Mouse (Mus musculus): ENCODE results near the gene T2. TPM values are rescaled to one million over a fixed set of nuclear protein-coding genes. Genes with fewer than 3 reads are reported as not detected.
A peak's percentile ranks its signal among the peaks of the same experiment; 100 is the strongest.

Gene T2
- polyA plus RNA-seq, 1 experiment, result 0.11 TPM

GRCm38 (mm10) chr17:8415533-8415932 lies 59.7 kb downstream of the T2 start:
- TF ChIP-seq POLR2A (IDR thresholded peaks at IDR 0.05; ENCODE audit: low read depth, low read length), result no peak
- TF ChIP-seq CTCF (IDR thresholded peaks at IDR 0.05; ENCODE audit: extremely low read depth, insufficient read length, insufficient replicate concordance, low read depth, low read length), result no peak
- Histone ChIP-seq H3K27me3 (ENCODE audit: control insufficient read depth, insufficient read depth, low read length) (no peaks in the 10 kb centered on the region), H3K4me3 (ENCODE audit: low read depth, low read length) (no peak overlapping the region), H3K27ac (ENCODE audit: insufficient read depth, low read depth, low read length) (no peak overlapping the region), H3K4me1 (ENCODE audit: control insufficient read depth, insufficient read depth, insufficient read length, low read length) (peaks cover 3% of the 10 kb centered on the region; the same call in 1 of the 2 replicates), H3K36me3 (ENCODE audit: control insufficient read depth, insufficient read depth, low read length) (no peaks in the 10 kb centered on the region)
- WGBS, result 58% methylated on average over 8 of the region's 8 CpGs

GRCm38 (mm10) chr17:8416865-8417264 lies 61.1 kb downstream of the T2 start:
- Histone ChIP-seq H3K27me3 (ENCODE audit: control insufficient read depth, insufficient read depth, low read length) (no peaks in the 10 kb centered on the region), H3K36me3 (ENCODE audit: control insufficient read depth, insufficient read depth, low read length) (no peaks in the 10 kb centered on the region), H3K27ac (ENCODE audit: insufficient read depth, low read depth, low read length) (no peak overlapping the region), H3K4me3 (ENCODE audit: low read depth, low read length) (no peak overlapping the region), H3K4me1 (ENCODE audit: control insufficient read depth, insufficient read depth, insufficient read length, low read length) (peaks cover 3% of the 10 kb centered on the region; the same call in 1 of the 2 replicates)
- 78% methylated on average over 8 of the region's 8 CpGs for WGBS
- TF ChIP-seq POLR2A (IDR thresholded peaks at IDR 0.05; ENCODE audit: low read depth, low read length) (no peak), CTCF (IDR thresholded peaks at IDR 0.05; ENCODE audit: extremely low read depth, insufficient read length, insufficient replicate concordance, low read depth, low read length) (no peak)

GRCm38 (mm10) chr17:8420739-8421138 lies 64.9 kb downstream of the T2 start:
- Histone ChIP-seq H3K27ac (ENCODE audit: insufficient read depth, low read depth, low read length) (no peak overlapping the region), H3K4me3 (ENCODE audit: low read depth, low read length) (no peak overlapping the region), H3K36me3 (ENCODE audit: control insufficient read depth, insufficient read depth, low read length) (no peaks in the 10 kb centered on the region), H3K27me3 (ENCODE audit: control insufficient read depth, insufficient read depth, low read length) (no peaks in the 10 kb centered on the region), H3K4me1 (ENCODE audit: control insufficient read depth, insufficient read depth, insufficient read length, low read length) (no peaks in the 10 kb centered on the region)
- TF ChIP-seq POLR2A (IDR thresholded peaks at IDR 0.05; ENCODE audit: low read depth, low read length) (no peak), CTCF (IDR thresholded peaks at IDR 0.05; ENCODE audit: extremely low read depth, insufficient read length, insufficient replicate concordance, low read depth, low read length) (no peak)
- WGBS, result 84% methylated on average over 1 of the region's 1 CpGs

GRCm38 (mm10) chr17:8421517-8421916 lies 65.7 kb downstream of the T2 start:
- TF ChIP-seq POLR2A (IDR thresholded peaks at IDR 0.05; ENCODE audit: low read depth, low read length), result no peak
- 31% methylated on average over 5 of the region's 5 CpGs for WGBS
- no peaks in the 10 kb centered on the region for H3K27me3 ChIP-seq (ENCODE audit: control insufficient read depth, insufficient read depth, low read length)

DNA sequence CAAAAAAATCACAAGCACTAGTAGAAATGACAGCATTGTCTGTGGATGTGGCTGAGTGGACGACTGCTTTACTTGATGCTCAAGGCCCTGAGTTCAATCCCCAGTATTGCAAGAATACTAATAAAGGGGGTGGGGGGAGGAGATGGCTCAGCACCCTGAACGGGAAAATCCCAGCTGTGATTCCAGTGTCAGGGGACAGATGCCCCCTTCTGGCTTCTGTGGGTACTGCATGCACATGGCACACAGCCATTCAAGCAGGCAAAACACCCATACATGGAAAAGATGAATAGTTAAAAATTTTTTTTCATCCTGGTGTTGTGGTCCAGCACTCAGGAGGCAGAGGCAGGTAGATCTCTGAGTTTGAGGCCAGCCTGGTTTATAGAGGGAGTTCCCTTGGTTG lies 67.5 kb downstream of the T2 start:
- Histone ChIP-seq H3K27ac (ENCODE audit: insufficient read depth, low read depth, low read length) (no peak overlapping the region), H3K4me3 (ENCODE audit: low read depth, low read length) (no peak overlapping the region), H3K27me3 (ENCODE audit: control insufficient read depth, insufficient read depth, low read length) (no peaks in the 10 kb centered on the region), H3K4me1 (ENCODE audit: control insufficient read depth, insufficient read depth, insufficient read length, low read length) (no peaks in the 10 kb centered on the region), H3K36me3 (ENCODE audit: control insufficient read depth, insufficient read depth, low read length) (no peaks in the 10 kb centered on the region)
- 50% methylated on average over 2 of the region's 2 CpGs for WGBS
- peak; percentile 63; the same call in 1 of the 2 replicates for TF ChIP-seq CTCF (IDR thresholded peaks at IDR 0.05; ENCODE audit: extremely low read depth, insufficient read length, insufficient replicate concordance, low read depth, low read length)
- no peak for TF ChIP-seq POLR2A (IDR thresholded peaks at IDR 0.05; ENCODE audit: low read depth, low read length)

More at GRCm38 (mm10) chr17:8421517-8421916, 65.7 kb downstream of the T2 start:
- H3K4me1 ChIP-seq (ENCODE audit: control insufficient read depth, insufficient read depth, insufficient read length, low read length), result no peaks in the 10 kb centered on the region
- H3K36me3 ChIP-seq (ENCODE audit: control insufficient read depth, insufficient read depth, low read length), result no peaks in the 10 kb centered on the region
- no peak overlapping the region for H3K4me3 ChIP-seq (ENCODE audit: low read depth, low read length)
- H3K27ac ChIP-seq (ENCODE audit: insufficient read depth, low read depth, low read length), result no peak overlapping the region

DNA sequence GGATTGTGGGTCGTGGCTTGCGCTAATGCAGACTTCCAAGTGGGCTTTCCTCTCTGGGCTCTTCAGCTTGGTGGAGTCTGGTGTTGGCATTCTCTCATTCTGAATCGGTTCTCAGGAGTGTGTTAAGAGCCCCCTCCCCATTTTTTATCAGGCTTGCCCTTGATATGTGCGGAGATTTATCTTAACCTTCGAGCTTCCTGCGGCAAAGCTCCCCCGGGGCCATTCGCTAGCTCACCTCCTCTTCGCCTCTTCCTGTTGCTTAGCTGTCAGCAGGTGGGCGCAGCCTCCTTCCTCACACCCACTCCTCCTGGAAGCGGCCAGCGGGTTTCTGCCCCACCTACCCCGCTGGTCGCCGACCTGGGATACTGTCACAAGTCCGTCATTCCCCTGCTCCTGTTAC lies 73.6 kb downstream of the T2 start:
- Histone ChIP-seq H3K4me3 (ENCODE audit: low read depth, low read length) (no peak overlapping the region), H3K27me3 (ENCODE audit: control insufficient read depth, insufficient read depth, low read length) (peaks cover 28% of the 10 kb centered on the region), H3K36me3 (ENCODE audit: control insufficient read depth, insufficient read depth, low read length) (no peaks in the 10 kb centered on the region), H3K4me1 (ENCODE audit: control insufficient read depth, insufficient read depth, insufficient read length, low read length) (no peaks in the 10 kb centered on the region), H3K27ac (ENCODE audit: insufficient read depth, low read depth, low read length) (no peak overlapping the region)
- TF ChIP-seq POLR2A (IDR thresholded peaks at IDR 0.05; ENCODE audit: low read depth, low read length), result no peak
- TF ChIP-seq CTCF (IDR thresholded peaks at IDR 0.05; ENCODE audit: extremely low read depth, insufficient read length, insufficient replicate concordance, low read depth, low read length), result no peak
- 2% methylated on average over 16 of the region's 16 CpGs for WGBS

DNA sequence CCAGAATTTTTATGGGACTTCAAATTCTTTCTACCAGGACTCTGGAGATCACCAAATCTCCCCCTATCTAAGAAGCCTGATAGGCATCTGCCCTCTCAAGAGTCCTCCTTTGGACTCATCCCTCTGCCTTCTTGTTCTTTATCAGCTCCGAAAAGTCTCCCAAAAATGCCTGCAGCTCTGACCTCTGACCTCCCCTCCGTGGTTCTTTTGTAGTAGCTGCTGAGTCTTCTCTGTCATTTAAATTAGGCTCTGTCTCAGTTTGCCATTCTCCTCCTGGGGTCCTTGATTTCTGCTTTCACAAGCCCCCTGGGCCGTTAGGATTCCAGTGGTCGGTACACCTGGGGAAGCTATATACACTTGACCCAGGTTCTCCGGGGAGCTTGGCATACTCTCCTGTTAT lies 74.1 kb downstream of the T2 start:
- Histone ChIP-seq H3K4me1 (ENCODE audit: control insufficient read depth, insufficient read depth, insufficient read length, low read length) (no peaks in the 10 kb centered on the region), H3K27ac (ENCODE audit: insufficient read depth, low read depth, low read length) (no peak overlapping the region), H3K27me3 (ENCODE audit: control insufficient read depth, insufficient read depth, low read length) (peaks cover 30% of the 10 kb centered on the region), H3K4me3 (ENCODE audit: low read depth, low read length) (no peak overlapping the region), H3K36me3 (ENCODE audit: control insufficient read depth, insufficient read depth, low read length) (no peaks in the 10 kb centered on the region)
- no peak for TF ChIP-seq CTCF (IDR thresholded peaks at IDR 0.05; ENCODE audit: extremely low read depth, insufficient read length, insufficient replicate concordance, low read depth, low read length)
- no peak for TF ChIP-seq POLR2A (IDR thresholded peaks at IDR 0.05; ENCODE audit: low read depth, low read length)
- 9% methylated on average over 5 of the region's 5 CpGs for WGBS
